Mouse (Mus musculus): Measurements from ENCODE around the gene Fbxw9. TPM values are rescaled to one million over a fixed set of nuclear protein-coding genes. Genes with fewer than 3 reads are reported as not detected.
"Not testable (repeated sequence)": the region's sequence is repeated elsewhere in the genome, so short reads cannot be mapped to it uniquely, and the experiment has no call there.

Gene Fbxw9
- polyA plus RNA-seq, 1 experiment from 2014 or later: 33.4 TPM

- Histone ChIP-seq H3K9me3 (no peaks in the 10 kb centered on the region), H3K4me3 (peak overlapping the region; percentile 98), H3K4me1 (replicated peaks) (peaks cover 45% of the 10 kb centered on the region), H3K27me3 (ENCODE audit: insufficient read depth, poor library complexity, severe bottlenecking) (no peaks in the 10 kb centered on the region), H3K27ac (peak overlapping the region; percentile 89), H3K36me3 (peaks cover 44% of the 10 kb centered on the region)
- under 1% methylated on average over 25 of the region's 25 CpGs for WGBS
- DNase-seq (ENCODE audit: low spot score): no peak
These were observed 20.3 kb downstream of the Fbxw9 start for GRCm38 (mm10) chr8:85080214-85080531.

GRCm38 (mm10) chr8:85080532-85081215 is 20.8 kb downstream of the Fbxw9 start, which contains the start of gene Wdr83os:
TSS of gene Wdr83os (plus strand) at chr8:85080740.
- peaks cover 45% of the 10 kb centered on the region for H3K4me1 ChIP-seq (replicated peaks)
- H3K9me3 ChIP-seq: no peaks in the 10 kb centered on the region
- WGBS: under 1% methylated on average over 30 of the region's 30 CpGs
- H3K27me3 ChIP-seq (ENCODE audit: insufficient read depth, poor library complexity, severe bottlenecking): no peaks in the 10 kb centered on the region
- peak within 1 kb of the TSS; percentile 89 for H3K27ac ChIP-seq
- H3K36me3 ChIP-seq: peaks cover 44% of the 10 kb centered on the region
- peak within 1 kb of the TSS; percentile 98 for H3K4me3 ChIP-seq
- peak; percentile 70 for DNase-seq (ENCODE audit: low spot score)

- WGBS: 3% methylated on average over 9 of the region's 9 CpGs
- H3K4me1 ChIP-seq (replicated peaks): peaks cover 45% of the 10 kb centered on the region
- peak; percentile 53 for DNase-seq (ENCODE audit: low spot score)
- peak within 1 kb of the TSS; percentile 98 for H3K4me3 ChIP-seq
- H3K27ac ChIP-seq: peak within 1 kb of the TSS; percentile 89
- H3K9me3 ChIP-seq: no peaks in the 10 kb centered on the region
- peaks cover 42% of the 10 kb centered on the region for H3K36me3 ChIP-seq
- no peaks in the 10 kb centered on the region for H3K27me3 ChIP-seq (ENCODE audit: insufficient read depth, poor library complexity, severe bottlenecking)
These were observed 21.3 kb downstream of the Fbxw9 start, which contains the start of gene Wdr83 for GRCm38 (mm10) chr8:85081216-85081555. TSS of gene Wdr83 (minus strand) at chr8:85081306.

GRCm38 (mm10) chr8:85082169-85082568 is 22.3 kb downstream of the Fbxw9 start:
- Histone ChIP-seq H3K36me3 (peaks cover 43% of the 10 kb centered on the region), H3K4me1 (replicated peaks) (peaks cover 45% of the 10 kb centered on the region)
- H3K27me3 ChIP-seq (ENCODE audit: insufficient read depth, poor library complexity, severe bottlenecking); H3K27ac ChIP-seq; H3K9me3 ChIP-seq; DNase-seq (ENCODE audit: low spot score); H3K4me3 ChIP-seq: not testable (repeated sequence)
- WGBS: 93% methylated on average over 4 of the region's 4 CpGs

GRCm38 (mm10) chr8:85083108-85083813 is 23.4 kb downstream of the Fbxw9 start, which contains the start of gene Man2b1:
TSS of gene Man2b1 (plus strand) at chr8:85083270.
- peak within 1 kb of the TSS; percentile 70 for H3K4me3 ChIP-seq
- WGBS: 2% methylated on average over 30 of the region's 30 CpGs
- DNase-seq (ENCODE audit: low spot score): peak; percentile 75
- peak within 1 kb of the TSS; percentile 83 for H3K27ac ChIP-seq
- H3K27me3 ChIP-seq (ENCODE audit: insufficient read depth, poor library complexity, severe bottlenecking): no peaks in the 10 kb centered on the region
- peaks cover 45% of the 10 kb centered on the region for H3K4me1 ChIP-seq (replicated peaks)
- H3K9me3 ChIP-seq: no peaks in the 10 kb centered on the region
- peaks cover 46% of the 10 kb centered on the region for H3K36me3 ChIP-seq

DNA sequence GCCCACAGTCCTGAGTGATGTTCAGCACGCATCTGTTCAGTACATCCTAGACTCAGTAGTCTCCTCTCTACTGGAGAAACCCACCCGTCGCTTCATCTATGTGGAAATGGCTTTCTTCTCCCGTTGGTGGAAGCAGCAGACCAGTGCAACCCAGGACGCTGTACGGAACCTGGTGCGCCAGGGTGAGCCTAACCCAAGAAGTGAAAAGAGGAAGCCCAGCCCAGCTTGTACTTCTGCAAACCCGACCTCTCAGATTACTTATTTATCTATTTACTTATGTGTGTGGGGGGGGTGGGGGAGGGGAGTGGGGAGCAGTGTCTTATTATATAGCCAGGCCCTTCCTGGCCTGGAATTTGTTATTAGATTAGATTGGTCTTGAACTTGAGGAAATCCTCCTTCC is 24.8 kb downstream of the Fbxw9 start:
- Histone ChIP-seq H3K9me3 (no peaks in the 10 kb centered on the region), H3K27ac (no peak overlapping the region), H3K27me3 (ENCODE audit: insufficient read depth, poor library complexity, severe bottlenecking) (no peaks in the 10 kb centered on the region), H3K4me3 (no peak overlapping the region), H3K36me3 (peaks cover 44% of the 10 kb centered on the region), H3K4me1 (replicated peaks) (peaks cover 40% of the 10 kb centered on the region)
- no peak for DNase-seq (ENCODE audit: low spot score)
- WGBS: 91% methylated on average over 8 of the region's 8 CpGs

- no peak overlapping the region for H3K4me3 ChIP-seq
- DNase-seq (ENCODE audit: low spot score): no peak
- 74% methylated on average over 3 of the region's 3 CpGs for WGBS
- peaks cover 50% of the 10 kb centered on the region for H3K36me3 ChIP-seq
- H3K27ac ChIP-seq: no peak overlapping the region
- no peaks in the 10 kb centered on the region for H3K27me3 ChIP-seq (ENCODE audit: insufficient read depth, poor library complexity, severe bottlenecking)
- H3K4me1 ChIP-seq (replicated peaks): peaks cover 32% of the 10 kb centered on the region
- H3K9me3 ChIP-seq: no peaks in the 10 kb centered on the region
These were observed 26.4 kb downstream of the Fbxw9 start for GRCm38 (mm10) chr8:85086238-85086637.

- H3K4me1 ChIP-seq (replicated peaks): peaks cover 11% of the 10 kb centered on the region
- DNase-seq (ENCODE audit: low spot score): no peak
- no peaks in the 10 kb centered on the region for H3K9me3 ChIP-seq
- H3K4me3 ChIP-seq: no peak overlapping the region
- WGBS: 80% methylated on average over 2 of the region's 2 CpGs
- H3K27ac ChIP-seq: no peak overlapping the region
- peaks cover 67% of the 10 kb centered on the region for H3K36me3 ChIP-seq
- no peaks in the 10 kb centered on the region for H3K27me3 ChIP-seq (ENCODE audit: insufficient read depth, poor library complexity, severe bottlenecking)
These were observed 28.9 kb downstream of the Fbxw9 start for GRCm38 (mm10) chr8:85088771-85089170.

- 92% methylated on average over 11 of the region's 11 CpGs for WGBS
- Histone ChIP-seq H3K27me3 (ENCODE audit: insufficient read depth, poor library complexity, severe bottlenecking) (no peaks in the 10 kb centered on the region), H3K4me3 (no peak overlapping the region), H3K4me1 (replicated peaks) (peaks cover 2% of the 10 kb centered on the region; the same call in 1 of the 2 replicates), H3K36me3 (peaks cover 77% of the 10 kb centered on the region), H3K9me3 (no peaks in the 10 kb centered on the region), H3K27ac (no peak overlapping the region)
- DNase-seq (ENCODE audit: low spot score): no peak
These were observed 31.0 kb downstream of the Fbxw9 start for GRCm38 (mm10) chr8:85090856-85091255.

GRCm38 (mm10) chr8:85091526-85092090 is 31.8 kb downstream of the Fbxw9 start:
- H3K36me3 ChIP-seq: peaks cover 80% of the 10 kb centered on the region
- no peaks in the 10 kb centered on the region for H3K27me3 ChIP-seq (ENCODE audit: insufficient read depth, poor library complexity, severe bottlenecking)
- H3K9me3 ChIP-seq: no peaks in the 10 kb centered on the region
- 30% methylated on average over 21 of the region's 21 CpGs for WGBS
- H3K27ac ChIP-seq: no peak overlapping the region
- H3K4me3 ChIP-seq: no peak overlapping the region
- H3K4me1 ChIP-seq (replicated peaks): peaks cover 2% of the 10 kb centered on the region; the same call in 1 of the 2 replicates
- no peak for DNase-seq (ENCODE audit: low spot score)

DNA sequence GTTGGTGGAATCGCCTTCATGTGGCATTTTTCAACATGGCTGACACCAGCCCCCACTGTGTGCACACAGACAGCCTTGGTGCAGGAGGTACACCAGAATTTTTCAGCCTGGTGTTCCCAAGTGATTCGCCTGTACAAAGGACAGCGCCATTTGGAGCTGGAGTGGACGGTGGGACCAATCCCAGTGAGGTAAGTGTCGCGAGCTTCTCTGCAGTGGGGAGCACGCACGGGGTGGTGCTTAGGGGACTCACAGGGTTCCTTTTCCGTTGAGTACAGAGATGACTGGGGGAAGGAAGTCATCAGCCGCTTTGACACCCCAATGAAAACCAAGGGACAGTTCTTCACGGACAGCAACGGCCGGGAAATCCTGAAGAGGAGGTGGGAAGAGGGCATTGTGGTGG is 35.2 kb downstream of the Fbxw9 start:
- Histone ChIP-seq H3K36me3 (peaks cover 78% of the 10 kb centered on the region), H3K4me3 (no peak overlapping the region), H3K9me3 (no peaks in the 10 kb centered on the region), H3K27me3 (ENCODE audit: insufficient read depth, poor library complexity, severe bottlenecking) (no peaks in the 10 kb centered on the region), H3K4me1 (replicated peaks) (peaks cover 2% of the 10 kb centered on the region; the same call in 1 of the 2 replicates), H3K27ac (no peak overlapping the region)
- WGBS: 91% methylated on average over 13 of the region's 13 CpGs
- no peak for DNase-seq (ENCODE audit: low spot score)

- no peaks in the 10 kb centered on the region for H3K27me3 ChIP-seq (ENCODE audit: insufficient read depth, poor library complexity, severe bottlenecking)
- no peaks in the 10 kb centered on the region for H3K9me3 ChIP-seq
- H3K27ac ChIP-seq: no peak overlapping the region
- DNase-seq (ENCODE audit: low spot score): no peak
- no peak overlapping the region for H3K4me3 ChIP-seq
- H3K4me1 ChIP-seq (replicated peaks): peaks cover 2% of the 10 kb centered on the region; the same call in 1 of the 2 replicates
- 94% methylated on average over 7 of the region's 7 CpGs for WGBS
- peaks cover 78% of the 10 kb centered on the region for H3K36me3 ChIP-seq
These were observed 35.7 kb downstream of the Fbxw9 start for GRCm38 (mm10) chr8:85095566-85095965.

DNA sequence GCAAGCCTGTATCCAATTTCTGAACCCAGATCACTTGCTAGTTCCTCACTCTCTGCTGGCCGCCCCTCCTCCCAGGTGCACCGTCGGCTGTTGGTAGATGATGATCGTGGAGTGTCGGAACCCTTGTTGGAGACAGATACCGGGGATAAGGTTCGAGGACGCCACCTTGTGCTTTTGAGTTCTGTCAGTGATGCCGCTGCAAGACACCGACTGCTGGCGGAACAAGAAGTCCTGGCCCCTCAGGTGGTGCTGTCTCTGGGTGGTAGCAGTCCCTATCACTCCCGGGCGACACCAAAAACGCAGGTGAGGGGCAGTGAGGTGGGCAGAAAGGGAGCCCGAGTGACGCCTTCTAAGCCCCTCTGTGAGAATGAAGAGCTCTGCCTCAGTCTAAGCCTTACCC is 36.3 kb downstream of the Fbxw9 start:
- 94% methylated on average over 16 of the region's 16 CpGs for WGBS
- Histone ChIP-seq H3K4me3 (no peak overlapping the region), H3K36me3 (peaks cover 73% of the 10 kb centered on the region), H3K9me3 (no peaks in the 10 kb centered on the region), H3K4me1 (replicated peaks) (peaks cover 2% of the 10 kb centered on the region; the same call in 1 of the 2 replicates), H3K27ac (no peak overlapping the region), H3K27me3 (ENCODE audit: insufficient read depth, poor library complexity, severe bottlenecking) (no peaks in the 10 kb centered on the region)
- DNase-seq (ENCODE audit: low spot score): no peak

Data from hindbrain, embryonic 10.5 days (tissue).